Mouse (Mus musculus) heart, adult 2 months (tissue): ENCODE results near the gene Rbbp6. TPM values are rescaled to one million over a fixed set of nuclear protein-coding genes. Genes with fewer than 3 reads are reported as not detected.

Experiments
- DNase-seq, 2 experiments: peaks; one replicate each; pipeline ENCODE4 v3.0.0; 2021
- H3K27ac ChIP-seq: fragments of 200-600 bp; 2 replicates; pipeline ENCODE4 v1.8.1; 2022
- H3K27me3 ChIP-seq: fragments of 200-500 bp; 2 replicates; pipeline ENCODE4 v1.6.1; 2012; ENCODE audit warnings: mild to moderate bottlenecking, low read length, inconsistent platforms, mixed read lengths; ENCODE audit not compliant: control insufficient read depth, insufficient read depth
- H3K36me3 ChIP-seq: fragments of 200-500 bp; 2 replicates; pipeline ENCODE4 v1.6.1; 2012; ENCODE audit warnings: low read length, inconsistent platforms; ENCODE audit not compliant: control insufficient read depth, insufficient read depth
- H3K4me1 ChIP-seq: fragments of 200-500 bp; 2 replicates; pipeline ENCODE4 v1.6.1; 2011; ENCODE audit warnings: low read length; ENCODE audit not compliant: control insufficient read depth, insufficient read depth
- H3K4me3 ChIP-seq: fragments of 200-600 bp; 2 replicates; pipeline ENCODE4 v1.8.1; 2022
- H3K79me2 ChIP-seq: fragments of 200-500 bp; replicated peaks from 2 replicates; pipeline ENCODE4 v1.6.1; 2012; ENCODE audit warnings: mild to moderate bottlenecking, inconsistent platforms, low read length, moderate library complexity, mixed read lengths; ENCODE audit not compliant: control insufficient read depth, insufficient read depth
- H3K9ac ChIP-seq: fragments of 200-500 bp; 2 replicates; pipeline ENCODE4 v1.6.1; 2012; ENCODE audit warnings: low read depth, mild to moderate bottlenecking, control low read depth, inconsistent platforms, low read length, mixed read lengths
- CTCF ChIP-seq: fragments of 200-600 bp; IDR thresholded peaks from 2 replicates; pipeline ENCODE4 v1.8.1; 2022; ENCODE audit warnings: antibody characterized with exemption, mild to moderate bottlenecking, moderate library complexity
- EP300 ChIP-seq: fragments of 200-500 bp; IDR thresholded peaks from 2 replicates; pipeline ENCODE4 v1.6.1; 2011; ENCODE audit warnings: low read depth, low read length, control low read depth; ENCODE audit not compliant: insufficient read depth
- POLR2A ChIP-seq: fragments of 200-500 bp; IDR thresholded peaks from 2 replicates; pipeline ENCODE4 v1.6.1; 2011; ENCODE audit warnings: mild to moderate bottlenecking, low read depth, low read length, control low read depth; ENCODE audit not compliant: insufficient read depth
- WGBS: fragments of 180-500 bp; shearing (Covaris S2); methylation state at CpG from one replicate; pipeline ENCODE4 v1.1.7; 2018; 5-methylcytosine and 5-hydroxymethylcytosine counted together
- intact Hi-C: fragments of 180-260 bp; cut with DNase I; formaldehyde crosslinking; loops from one replicate; pipeline ENCODE4 v1.15.1; 2025
- polyA plus RNA-seq: library from polyadenylated mRNA; depleted of rRNA; stranded (reverse); fragments of >200 nt; gene quantifications from 2 replicates; pipeline ENCODE4 v1.2.3, GENCODE M21; 2012
- total RNA-seq, 2 experiments: library from RNA; stranded (reverse); gene quantifications; 2 replicates each; pipeline ENCODE4 v1.2.3; 2021

Gene Rbbp6
- total and polyA plus RNA-seq, 3 experiments, result 9.0 to 29.8 (median 28.9) TPM

DNA sequence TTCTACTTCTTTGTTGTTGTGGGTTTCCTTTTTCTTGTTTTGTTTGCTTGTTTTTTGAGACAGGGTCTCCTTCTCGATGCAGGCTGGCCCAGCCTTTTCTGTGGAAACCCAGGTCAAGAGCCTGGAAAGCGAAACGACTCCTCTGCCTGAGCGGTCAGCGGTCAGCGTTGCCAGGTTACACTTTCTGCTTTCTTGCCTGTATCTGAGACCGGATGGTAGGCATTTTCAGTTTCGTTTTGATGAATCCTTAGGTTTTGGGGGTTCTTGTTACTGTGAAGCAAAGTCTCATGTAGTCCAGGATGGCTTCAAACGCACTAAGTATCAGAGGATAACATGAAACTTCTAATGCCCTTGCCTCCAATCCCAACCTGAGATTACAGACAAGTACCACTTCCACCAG lies 59.6 kb downstream of the Rbbp6 start:
- Histone ChIP-seq H3K27me3 (no peaks in the 10 kb centered on the region), H3K79me2 (no peaks in the 10 kb centered on the region), H3K27ac (no peak overlapping the region), H3K9ac (no peak overlapping the region), H3K4me1 (no peaks in the 10 kb centered on the region), H3K36me3 (no peaks in the 10 kb centered on the region), H3K4me3 (no peak overlapping the region)
- WGBS, result 60% methylated on average over 9 of the region's 9 CpGs
- no peak for DNase-seq
- intact Hi-C loops, result no loop called here
- TF ChIP-seq CTCF, result no peak
- no peak for TF ChIP-seq EP300
- TF ChIP-seq POLR2A, result no peak

DNA sequence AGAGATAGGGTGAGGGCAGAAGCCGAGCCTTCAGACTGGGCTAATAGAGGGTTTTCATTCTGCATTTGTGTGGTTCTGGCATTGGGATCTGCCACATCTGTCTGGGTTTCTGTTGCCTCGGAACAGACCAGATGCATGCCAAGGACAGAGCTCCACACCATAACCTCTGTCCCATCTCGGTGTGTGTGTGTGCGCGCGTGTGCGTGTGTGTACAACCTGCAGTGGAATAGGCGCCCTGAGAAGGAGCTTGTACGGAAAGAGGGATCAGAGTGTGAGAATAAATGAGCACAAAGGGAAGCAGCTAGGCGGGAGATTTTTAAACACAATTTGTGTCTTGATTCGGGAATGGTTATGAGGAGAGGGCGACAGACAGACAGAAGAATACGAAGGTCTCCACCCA lies 64.8 kb downstream of the Rbbp6 start:
- TF ChIP-seq CTCF (no peak), POLR2A (no peak), EP300 (no peak)
- no peak overlapping the region for H3K27ac ChIP-seq
- intact Hi-C loops, result no loop called here
- no peak overlapping the region for H3K9ac ChIP-seq
- no peaks in the 10 kb centered on the region for H3K27me3 ChIP-seq
- no peak for DNase-seq
- no peaks in the 10 kb centered on the region for H3K79me2 ChIP-seq
- no peaks in the 10 kb centered on the region for H3K36me3 ChIP-seq
- H3K4me1 ChIP-seq, result peaks cover 1% of the 10 kb centered on the region; the same call in 1 of the 2 replicates
- H3K4me3 ChIP-seq, result peak overlapping the region; percentile 20; the same call in 1 of the 2 replicates
- WGBS, result 28% methylated on average over 13 of the region's 13 CpGs

DNA sequence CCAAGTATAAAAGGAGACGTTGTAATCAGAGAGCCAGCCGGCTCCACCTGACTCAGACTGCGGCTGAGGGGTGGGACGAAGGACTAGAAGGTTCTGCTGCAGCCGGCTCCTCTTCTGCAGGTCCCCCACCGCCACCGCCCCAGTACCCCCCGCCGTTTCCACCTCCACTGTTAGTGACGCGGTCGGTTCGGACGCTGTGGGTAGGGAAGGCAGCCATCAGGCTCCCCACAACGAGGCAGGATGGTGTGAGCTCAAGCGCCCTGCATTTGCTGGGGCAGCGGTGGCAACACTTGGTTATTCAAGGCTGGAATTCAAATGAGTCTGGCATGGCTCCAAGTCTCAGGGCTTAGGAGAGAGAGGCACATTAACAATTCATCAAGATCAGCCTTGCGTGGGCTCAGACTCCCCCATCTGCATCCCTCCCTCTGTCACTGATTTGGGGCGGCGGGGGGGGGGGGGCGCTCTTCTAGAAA lies 65.3 kb downstream of the Rbbp6 start:
- Histone ChIP-seq H3K9ac (no peak overlapping the region), H3K4me1 (peaks cover 1% of the 10 kb centered on the region; the same call in 1 of the 2 replicates), H3K36me3 (no peaks in the 10 kb centered on the region), H3K79me2 (no peaks in the 10 kb centered on the region), H3K27ac (no peak overlapping the region), H3K27me3 (no peaks in the 10 kb centered on the region), H3K4me3 (peak overlapping the region; percentile 20; the same call in 1 of the 2 replicates)
- intact Hi-C loops, result no loop called here
- TF ChIP-seq POLR2A, result no peak
- peak; percentile 18 to 31 for DNase-seq
- WGBS, result under 1% methylated on average over 20 of the region's 21 CpGs

DNA sequence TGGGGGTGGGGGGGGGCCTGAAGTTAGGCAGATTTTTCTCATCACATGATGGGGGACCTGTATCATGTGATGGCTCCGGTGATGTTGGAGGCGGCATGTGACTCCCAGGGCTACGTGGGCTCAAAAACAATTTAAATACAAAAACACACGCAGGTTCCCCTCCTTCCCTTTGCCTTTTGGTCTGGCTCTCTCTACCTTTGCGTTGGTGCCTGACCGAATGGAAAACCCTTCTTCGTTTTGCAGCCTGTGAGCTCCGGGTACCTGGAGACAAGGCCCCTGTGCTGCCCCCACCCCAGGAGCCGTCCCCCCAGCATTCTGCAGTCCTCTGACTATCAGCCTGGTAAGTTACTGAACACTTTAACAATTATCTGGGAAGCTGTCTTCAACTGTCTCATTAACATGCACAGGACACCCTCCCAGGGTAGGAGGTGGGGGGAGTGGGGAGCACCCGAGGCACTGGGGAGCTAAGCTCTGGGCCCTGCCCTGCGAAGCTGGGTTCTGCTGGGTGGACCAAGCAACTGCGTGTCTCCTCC lies 65.8 kb downstream of the Rbbp6 start:
- 5% methylated on average over 12 of the region's 12 CpGs for WGBS

DNA sequence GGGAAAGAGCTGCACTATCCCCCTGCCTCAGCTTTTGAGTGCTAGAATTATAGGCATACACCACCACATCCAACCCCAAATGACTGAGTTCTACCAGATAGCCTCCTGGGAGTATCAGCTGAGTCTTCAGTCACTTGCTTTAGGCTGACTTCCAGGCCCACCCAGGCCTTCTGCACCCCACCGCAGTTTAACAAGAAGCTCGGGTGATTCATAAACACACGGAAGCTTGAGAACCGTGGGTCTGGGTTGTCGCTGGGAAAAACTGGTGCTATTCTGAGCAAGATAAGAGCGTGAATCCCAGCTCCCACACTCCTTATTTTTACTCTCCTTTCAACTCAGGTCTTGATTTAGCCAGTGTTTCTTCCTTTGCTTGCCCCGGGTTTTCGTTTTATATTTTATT lies 69.8 kb downstream of the Rbbp6 start:
- H3K27me3 ChIP-seq, result no peaks in the 10 kb centered on the region
- H3K4me1 ChIP-seq, result peaks cover under 1% of the 10 kb centered on the region; the same call in 1 of the 2 replicates
- intact Hi-C loops, result no loop called here
- no peak overlapping the region for H3K9ac ChIP-seq
- H3K4me3 ChIP-seq, result no peak overlapping the region
- no peaks in the 10 kb centered on the region for H3K36me3 ChIP-seq
- 52% methylated on average over 8 of the region's 8 CpGs for WGBS
- H3K27ac ChIP-seq, result no peak overlapping the region
- DNase-seq, result no peak
- TF ChIP-seq EP300 (no peak), CTCF (no peak), POLR2A (no peak)
- H3K79me2 ChIP-seq, result no peaks in the 10 kb centered on the region

More for the DNA sequence above, 65.8 kb downstream of the Rbbp6 start:
- peaks cover 1% of the 10 kb centered on the region; the same call in 1 of the 2 replicates for H3K4me1 ChIP-seq
- no peak overlapping the region for H3K4me3 ChIP-seq
- TF ChIP-seq CTCF (no peak), EP300 (no peak), POLR2A (no peak)
- intact Hi-C loops, result no loop called here
- no peak overlapping the region for H3K27ac ChIP-seq
- no peaks in the 10 kb centered on the region for H3K36me3 ChIP-seq
- DNase-seq, result no peak
- no peak overlapping the region for H3K9ac ChIP-seq
- H3K27me3 ChIP-seq, result no peaks in the 10 kb centered on the region
- no peaks in the 10 kb centered on the region for H3K79me2 ChIP-seq

DNA sequence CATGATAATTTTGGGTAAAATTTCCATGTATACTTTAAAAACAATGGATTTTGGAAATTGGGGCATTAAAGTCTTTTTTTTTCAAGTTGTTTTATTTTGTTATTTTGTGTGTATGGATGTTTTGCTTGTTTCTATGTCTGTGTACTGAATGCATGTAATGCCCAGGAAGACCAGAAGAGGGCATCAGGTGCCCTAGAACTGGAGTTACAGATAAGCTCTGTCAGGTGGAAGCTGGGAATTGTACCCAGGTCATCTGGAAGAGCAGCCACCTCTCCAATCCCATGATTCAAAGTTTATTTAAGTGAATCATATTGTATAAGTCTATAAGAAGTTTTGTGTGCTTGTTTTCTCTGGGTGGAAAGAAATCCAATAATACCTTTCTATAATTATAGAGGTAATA lies 73.8 kb downstream of the Rbbp6 start:
- H3K27ac ChIP-seq, result no peak overlapping the region
- TF ChIP-seq EP300 (no peak), CTCF (peak; percentile 63)
- H3K9ac ChIP-seq, result no peak overlapping the region
- H3K4me1 ChIP-seq, result no peaks in the 10 kb centered on the region
- no peak overlapping the region for H3K4me3 ChIP-seq
- intact Hi-C loops, result no loop called here
- no peaks in the 10 kb centered on the region for H3K36me3 ChIP-seq
- DNase-seq, result no peak
- H3K79me2 ChIP-seq, result no peaks in the 10 kb centered on the region
- H3K27me3 ChIP-seq, result no peaks in the 10 kb centered on the region
